Mouse (Mus musculus) liver, postnatal 0 days (tissue): ENCODE results near the gene Fxyd2.

ENCODE experiments used
- CTCF ChIP-seq: sonication (generic); IDR thresholded peaks from 2 replicates; pipeline ENCODE4 v1.5.1; 2016; ENCODE audit warnings: antibody characterized with exemption, low read depth
- EP300 ChIP-seq: IDR thresholded peaks from 2 replicates; pipeline ENCODE4 v1.6.1; 2016; ENCODE audit warnings: antibody characterized with exemption, low read depth, mild to moderate bottlenecking

DNA sequence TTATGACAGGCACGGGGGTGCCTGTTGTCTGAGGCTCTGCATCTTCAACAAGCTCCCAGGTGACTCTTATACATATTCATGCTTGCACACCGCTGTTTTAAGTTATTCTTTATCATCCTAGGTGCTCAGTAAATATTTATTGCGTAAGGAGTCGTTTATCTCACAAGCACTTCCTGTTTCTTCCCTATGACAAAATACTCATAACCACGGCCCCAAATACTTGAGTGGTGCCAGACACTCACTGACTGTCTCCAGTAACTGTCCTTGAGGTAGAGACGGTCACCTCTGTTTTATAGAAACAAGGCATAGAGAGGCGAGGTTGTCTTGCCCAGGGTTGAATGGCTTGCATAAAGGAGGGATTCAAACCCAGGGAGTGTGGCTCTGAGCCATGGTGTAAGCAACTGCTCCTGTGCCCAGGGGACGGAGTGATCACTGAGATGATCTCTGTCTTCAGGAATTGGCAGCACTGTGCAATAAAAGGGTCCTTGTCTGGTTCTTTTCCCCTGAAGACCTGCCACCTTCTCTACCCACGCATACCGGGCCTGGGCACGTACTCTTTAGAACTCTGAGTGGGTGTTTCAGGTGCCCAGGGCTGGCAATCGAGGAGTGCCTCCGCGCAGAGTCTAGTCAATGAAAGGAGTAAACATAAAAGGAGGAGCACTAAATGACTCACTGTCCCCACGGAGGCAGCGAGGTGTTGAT, 40.8 kb downstream of the Fxyd2 start:
- TF ChIP-seq CTCF, result no peak
- TF ChIP-seq EP300, result no peak
